Mouse (Mus musculus) heart, postnatal 0 days (tissue): ENCODE measurements at regions not wholly inside any gene's neighbourhood (a gene's known extent, or its start where the extent isn't known, plus 50 kb on each side); places are given as distances from the start of the nearest gene placed in this dataset.

Experiments used
- CTCF ChIP-seq: IDR thresholded peaks from 2 replicates; pipeline ENCODE4 v1.5.1; 2016; ENCODE audit warnings: antibody characterized with exemption, control low read depth, low read depth
- EP300 ChIP-seq: IDR thresholded peaks from 2 replicates; pipeline ENCODE4 v1.6.1; 2016; ENCODE audit warnings: antibody characterized with exemption, low read depth

DNA sequence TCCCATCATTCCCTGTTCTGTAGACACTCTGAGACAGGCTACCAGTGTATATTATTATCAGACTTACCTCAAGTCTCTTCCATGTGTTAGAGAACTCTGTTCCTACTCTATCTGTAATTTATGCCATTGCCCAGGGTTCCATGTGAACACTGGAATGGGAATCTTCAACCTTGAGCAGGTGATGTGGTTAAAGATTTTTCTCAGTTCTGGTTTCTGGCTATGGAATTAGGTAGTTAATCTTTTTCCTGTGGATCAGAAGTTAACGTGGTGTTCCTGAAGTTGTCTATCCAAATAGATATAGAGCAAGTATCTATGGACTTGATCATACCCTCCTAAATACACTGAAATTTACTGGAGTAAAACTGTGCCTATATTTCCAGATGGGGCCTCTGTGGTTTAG lies 339.4 kb upstream of the Mpdz start:
- TF ChIP-seq CTCF, result no peak
- TF ChIP-seq EP300, result no peak
